Mouse (Mus musculus) lung, postnatal 14 days (tissue): ENCODE measurements at regions not wholly inside any gene's neighbourhood (a gene's known extent, or its start where the extent isn't known, plus 50 kb on each side); places are given as distances from the start of the nearest gene placed in this dataset.
"Not testable (repeated sequence)": the region's sequence is repeated elsewhere in the genome, so short reads cannot be mapped to it uniquely, and the experiment has no call there.

Experiments
- DNase-seq: peaks from one replicate; pipeline ENCODE4 v3.0.0; 2021

- no peak for DNase-seq
Measured at GRCm38 (mm10) chr15:62268189-62268588, 1345.4 kb upstream of the A1bg start.

GRCm38 (mm10) chr15:62267536-62267935 lies 1344.7 kb upstream of the A1bg start:
- no peak for DNase-seq

- DNase-seq: no peak
Measured at GRCm38 (mm10) chr15:62266025-62266424, 1343.2 kb upstream of the A1bg start.

GRCm38 (mm10) chr15:62265484-62265937 lies 1342.7 kb upstream of the A1bg start:
- DNase-seq: no peak

- DNase-seq: no peak
Measured at GRCm38 (mm10) chr15:62264966-62265365, 1342.2 kb upstream of the A1bg start.

- no peak for DNase-seq
Measured at GRCm38 (mm10) chr15:62264183-62264582, 1341.4 kb upstream of the A1bg start.

GRCm38 (mm10) chr15:62262487-62262886 lies 1339.7 kb upstream of the A1bg start:
- no peak for DNase-seq

- peak; percentile 39 for DNase-seq
Measured at GRCm38 (mm10) chr15:62261520-62261919, 1338.7 kb upstream of the A1bg start.

GRCm38 (mm10) chr15:62258611-62259010 lies 1335.8 kb upstream of the A1bg start:
- no peak for DNase-seq

- DNase-seq: peak; percentile 50
Measured at GRCm38 (mm10) chr15:62257955-62258354, 1335.1 kb upstream of the A1bg start.

GRCm38 (mm10) chr15:62257110-62257667 lies 1334.4 kb upstream of the A1bg start:
- DNase-seq: no peak

- DNase-seq: no peak
Measured at GRCm38 (mm10) chr15:62255571-62255970, 1332.8 kb upstream of the A1bg start.

GRCm38 (mm10) chr15:62253724-62254123 lies 1330.9 kb upstream of the A1bg start:
- no peak for DNase-seq

GRCm38 (mm10) chr15:62252078-62252833 lies 1329.4 kb upstream of the A1bg start:
- not testable (repeated sequence) for DNase-seq

GRCm38 (mm10) chr15:62249436-62249835 lies 1326.6 kb upstream of the A1bg start:
- DNase-seq: no peak

GRCm38 (mm10) chr15:62246561-62247079 lies 1323.8 kb upstream of the A1bg start:
- DNase-seq: no peak

GRCm38 (mm10) chr15:62245237-62245636 lies 1322.4 kb upstream of the A1bg start:
- DNase-seq: no peak

GRCm38 (mm10) chr15:62244819-62245218 lies 1322.0 kb upstream of the A1bg start:
- DNase-seq: no peak

GRCm38 (mm10) chr15:62240031-62240430 lies 1317.2 kb upstream of the A1bg start:
- DNase-seq: no peak

GRCm38 (mm10) chr15:62238503-62239045 lies 1315.8 kb upstream of the A1bg start:
- no peak for DNase-seq

- no peak for DNase-seq
Measured at GRCm38 (mm10) chr15:62236056-62236455, 1313.2 kb upstream of the A1bg start.

GRCm38 (mm10) chr15:62234182-62234760 lies 1311.5 kb upstream of the A1bg start:
- no peak for DNase-seq

GRCm38 (mm10) chr15:62233154-62233553 lies 1310.3 kb upstream of the A1bg start:
- no peak for DNase-seq

- no peak for DNase-seq
Measured at GRCm38 (mm10) chr15:62231709-62232108, 1308.9 kb upstream of the A1bg start.
